Comparison of ENCODE assay signal across 27 mouse cellular contexts in the genomic region with DNA sequence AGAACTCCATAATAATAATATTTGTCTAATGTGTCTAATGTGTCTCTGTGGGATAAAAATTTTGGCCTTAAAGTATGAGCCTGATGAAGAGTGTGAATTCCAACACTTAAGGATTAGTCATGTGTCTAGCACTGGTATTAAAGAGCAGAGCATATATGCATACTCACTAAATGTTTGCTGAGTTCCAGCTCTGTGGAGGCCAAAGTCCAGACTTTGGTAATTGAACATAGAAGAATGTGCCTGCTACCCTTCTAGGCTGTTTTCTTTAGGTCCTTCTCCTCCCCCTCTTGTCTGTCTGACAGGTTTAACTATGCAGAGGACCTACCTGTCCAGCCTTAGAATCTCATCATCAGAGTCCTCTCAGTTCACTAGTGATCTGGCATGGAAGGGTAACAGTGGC. TPM values are rescaled to one million over a fixed set of nuclear protein-coding genes. Genes with fewer than 3 reads are reported as not detected.
"Had no signal": no experiment of that assay in that cellular context is flagged by ENCODE, and none has a peak within 500 bp of the region (broad histone marks: within the 10 kb centered on the region; RNA-seq: fewer than 3 reads in every experiment).

No protein-coding gene starts in this region.

- ATAC-seq: hindbrain, embryonic 16.5 days; liver, embryonic 12.5 days had no signal

- H3K4me2 ChIP-seq: limb, embryonic 12.5 days; limb, embryonic 15.5 days; liver, embryonic 12.5 days; liver, embryonic 15.5 days; midbrain, embryonic 11.5 days had no signal

- H3K9ac ChIP-seq: limb, embryonic 12.5 days; limb, embryonic 15.5 days; liver, embryonic 12.5 days; liver, embryonic 15.5 days had no signal

- H3K4me1 ChIP-seq: limb, embryonic 15.5 days; liver, embryonic 12.5 days had no signal

- H3K4me3 ChIP-seq: limb, embryonic 12.5 days; limb, embryonic 15.5 days; liver, embryonic 12.5 days; liver, embryonic 15.5 days had no signal

- H3K36me3 ChIP-seq: limb, embryonic 12.5 days; limb, embryonic 15.5 days; liver, embryonic 12.5 days; liver, embryonic 15.5 days had no signal

- DNase-seq: kidney, adult 18-20 months; kidney, postnatal 25 days; left cerebral cortex, postnatal 4 days; lung, adult 2 months; lung, postnatal 14 days; lung, postnatal 4 days; midbrain, embryonic 14.5 days; right cerebral cortex, postnatal 4 days; spleen, adult 18-20 months; thymus, postnatal 36 days had no signal

- H3K27me3 ChIP-seq: limb, embryonic 12.5 days; limb, embryonic 15.5 days; liver, embryonic 12.5 days; liver, embryonic 15.5 days had no signal

- H3K9me3 ChIP-seq: limb, embryonic 12.5 days; limb, embryonic 15.5 days; liver, embryonic 12.5 days; liver, embryonic 15.5 days had no signal

- H3K27ac ChIP-seq: kidney, postnatal 0 days; limb, embryonic 15.5 days; liver, embryonic 12.5 days; liver, embryonic 15.5 days had no signal

RNA-seq across cellular contexts. Expression of gene Ms4a12, which starts 3.6 kb away (rescaled TPM):
- total RNA-seq: layer of hippocampus, postnatal 25 days; left cerebral cortex, adult 8-10 months; left cerebral cortex, postnatal 14 days; left cerebral cortex, postnatal 4 days; megakaryocyte progenitor cell, adult 5-6 weeks; megakaryocyte-erythroid progenitor cell, adult 5-6 weeks; midbrain, postnatal 0 days had no signal
- polyA plus RNA-seq: hindbrain, embryonic 16.5 days; kidney, embryonic 14.5 days; kidney, postnatal 0 days; limb, embryonic 12.5 days; limb, embryonic 15.5 days; liver, embryonic 12.5 days; liver, embryonic 15.5 days; lung, adult 2 months; lung, embryonic 16.5 days; midbrain, embryonic 11.5 days; midbrain, embryonic 14.5 days; midbrain, postnatal 0 days; neural tube, embryonic 11.5 days; neural tube, embryonic 14.5 days had no signal

RNA-seq across cellular contexts. Expression of gene Ms4a1, which starts 30.2 kb away (rescaled TPM):
- total RNA-seq: layer of hippocampus, postnatal 25 days; left cerebral cortex, adult 8-10 months; megakaryocyte progenitor cell, adult 5-6 weeks; midbrain, postnatal 0 days had no signal
- polyA plus RNA-seq: hindbrain, embryonic 16.5 days; kidney, embryonic 14.5 days; limb, embryonic 12.5 days; limb, embryonic 15.5 days; liver, embryonic 12.5 days; liver, embryonic 15.5 days; lung, embryonic 16.5 days; midbrain, embryonic 11.5 days; midbrain, embryonic 14.5 days; midbrain, postnatal 0 days; neural tube, embryonic 11.5 days; neural tube, embryonic 14.5 days had no signal

RNA-seq across cellular contexts. Expression of gene Ms4a13, which starts 39.3 kb away (rescaled TPM):
- total RNA-seq: layer of hippocampus, postnatal 25 days; left cerebral cortex, adult 8-10 months; left cerebral cortex, postnatal 14 days; left cerebral cortex, postnatal 4 days; megakaryocyte progenitor cell, adult 5-6 weeks; megakaryocyte-erythroid progenitor cell, adult 5-6 weeks; midbrain, postnatal 0 days had no signal
- polyA plus RNA-seq: hindbrain, embryonic 16.5 days; kidney, embryonic 14.5 days; kidney, postnatal 0 days; limb, embryonic 12.5 days; limb, embryonic 15.5 days; liver, embryonic 12.5 days; liver, embryonic 15.5 days; lung, adult 2 months; lung, embryonic 16.5 days; midbrain, embryonic 11.5 days; midbrain, embryonic 14.5 days; midbrain, postnatal 0 days; neural tube, embryonic 11.5 days; neural tube, embryonic 14.5 days had no signal

RNA-seq across cellular contexts. Expression of gene Ms4a5, which starts 47.9 kb away (rescaled TPM):
- total RNA-seq: layer of hippocampus, postnatal 25 days; left cerebral cortex, adult 8-10 months; left cerebral cortex, postnatal 14 days; left cerebral cortex, postnatal 4 days; megakaryocyte progenitor cell, adult 5-6 weeks; megakaryocyte-erythroid progenitor cell, adult 5-6 weeks; midbrain, postnatal 0 days had no signal
- polyA plus RNA-seq: hindbrain, embryonic 16.5 days; kidney, embryonic 14.5 days; kidney, postnatal 0 days; limb, embryonic 12.5 days; limb, embryonic 15.5 days; liver, embryonic 12.5 days; liver, embryonic 15.5 days; lung, adult 2 months; lung, embryonic 16.5 days; midbrain, embryonic 11.5 days; midbrain, embryonic 14.5 days; midbrain, postnatal 0 days; neural tube, embryonic 11.5 days; neural tube, embryonic 14.5 days had no signal
